Mouse (Mus musculus) forebrain, postnatal 0 days (tissue): ENCODE measurements around the gene Exoc4. TPM values are rescaled to one million over a fixed set of nuclear protein-coding genes. Genes with fewer than 3 reads are reported as not detected.

Experiments used
- ATAC-seq: fragments of 200-750 bp; cut with Nextera tagmentation; 2 replicates; pipeline ENCODE4 v1.8.0; 2017; ENCODE audit warnings: mild to moderate bottlenecking, moderate library complexity
- DNase-seq: peaks from one replicate; pipeline ENCODE4 v3.0.0-alpha.2; 2015
- H3K27ac ChIP-seq: fragments of 300-500 bp; sonication (generic); 2 replicates; pipeline ENCODE4 v1.5.1; 2014; ENCODE audit warnings: low read depth, mild to moderate bottlenecking, antibody characterized with exemption, low read length, moderate library complexity, mixed read lengths
- H3K27me3 ChIP-seq: fragments of 300-500 bp; sonication (generic); 2 replicates; pipeline ENCODE4 v1.6.1; 2014; ENCODE audit warnings: mild to moderate bottlenecking, low read length, mixed read lengths; ENCODE audit not compliant: insufficient read depth
- H3K36me3 ChIP-seq: fragments of 300-500 bp; sonication (generic); 2 replicates; pipeline ENCODE4 v1.6.1; 2014; ENCODE audit warnings: mild to moderate bottlenecking, moderate library complexity; ENCODE audit not compliant: insufficient read depth
- H3K4me1 ChIP-seq: fragments of 300-500 bp; sonication (generic); 2 replicates; pipeline ENCODE4 v1.6.1; 2014; ENCODE audit warnings: antibody characterized with exemption; ENCODE audit not compliant: insufficient read depth
- H3K4me2 ChIP-seq: fragments of 300-500 bp; sonication (generic); 2 replicates; pipeline ENCODE4 v1.6.1; 2014; ENCODE audit warnings: low read depth, mild to moderate bottlenecking, moderate library complexity
- H3K4me3 ChIP-seq: fragments of 300-500 bp; sonication (generic); 2 replicates; pipeline ENCODE4 v1.5.1; 2014; ENCODE audit warnings: low read depth, low read length, mixed read lengths
- H3K9ac ChIP-seq: fragments of 300-500 bp; sonication (generic); 2 replicates; pipeline ENCODE4 v1.6.1; 2014; ENCODE audit warnings: mild to moderate bottlenecking
- H3K9me3 ChIP-seq: fragments of 300-500 bp; sonication (generic); 2 replicates; pipeline ENCODE4 v1.6.1; 2016; ENCODE audit warnings: low read length
- CTCF ChIP-seq: sonication (generic); IDR thresholded peaks from 2 replicates; pipeline ENCODE4 v1.5.1; 2016; ENCODE audit warnings: antibody characterized with exemption, control low read depth, low read depth
- WGBS: fragments of 180-500 bp; shearing (Covaris S2); extraction: QIAGEN DNeasy Blood & Tissue Kit; methylation state at CpG from one replicate; pipeline ENCODE4 v1.1.7; 2014; 5-methylcytosine and 5-hydroxymethylcytosine counted together
- polyA plus RNA-seq: library from polyadenylated mRNA; unstranded; fragments of >200 nt; fragmentation: Nextera tagmentation; extraction: Ambion mirVana; gene quantifications from 2 replicates; pipeline ENCODE4 v1.2.1, GENCODE M21; 2015
- total RNA-seq: library from RNA; depleted of rRNA; stranded (reverse); fragments of >200 nt; gene quantifications from 2 replicates; pipeline ENCODE4 v1.2.3, GENCODE M21; 2014

Gene Exoc4
- total and polyA plus RNA-seq, 2 experiments from 2014 or later = 29.0 to 90.9 TPM

- H3K4me1 ChIP-seq = no peaks in the 10 kb centered on the region
- H3K4me3 ChIP-seq = no peak overlapping the region
- H3K27ac ChIP-seq = no peak overlapping the region
- DNase-seq = no peak
- no peaks in the 10 kb centered on the region for H3K9me3 ChIP-seq
- ATAC-seq = no peak
- no peaks in the 10 kb centered on the region for H3K36me3 ChIP-seq
- H3K27me3 ChIP-seq = no peaks in the 10 kb centered on the region
- H3K9ac ChIP-seq = no peak overlapping the region
- no peak for TF ChIP-seq CTCF
- no peak overlapping the region for H3K4me2 ChIP-seq
These were observed 176.1 kb downstream of the Exoc4 start for GRCm38 (mm10) chr6:33425007-33425406.

GRCm38 (mm10) chr6:33431207-33431787 is 182.4 kb downstream of the Exoc4 start:
- DNase-seq = no peak
- 23% methylated on average over 4 of the region's 4 CpGs for WGBS
- ATAC-seq = no peak

GRCm38 (mm10) chr6:33440508-33440907 is 191.6 kb downstream of the Exoc4 start:
- ATAC-seq (no peak), DNase-seq (no peak)
- Histone ChIP-seq H3K4me1 (no peaks in the 10 kb centered on the region), H3K27ac (no peak overlapping the region), H3K36me3 (no peaks in the 10 kb centered on the region), H3K4me2 (no peak overlapping the region), H3K4me3 (no peak overlapping the region), H3K27me3 (no peaks in the 10 kb centered on the region), H3K9me3 (no peaks in the 10 kb centered on the region), H3K9ac (no peak overlapping the region)
- 41% methylated on average over 1 of the region's 1 CpGs for WGBS
- no peak for TF ChIP-seq CTCF

More at GRCm38 (mm10) chr6:33431207-33431787, 182.4 kb downstream of the Exoc4 start:
- no peak overlapping the region for H3K4me3 ChIP-seq
- H3K9ac ChIP-seq = no peak overlapping the region
- no peak overlapping the region for H3K27ac ChIP-seq
- H3K4me1 ChIP-seq = peaks cover 3% of the 10 kb centered on the region; the same call in 1 of the 2 replicates
- H3K9me3 ChIP-seq = no peaks in the 10 kb centered on the region
- H3K4me2 ChIP-seq = no peak overlapping the region
- no peak for TF ChIP-seq CTCF
- H3K27me3 ChIP-seq = no peaks in the 10 kb centered on the region
- H3K36me3 ChIP-seq = no peaks in the 10 kb centered on the region

- H3K27me3 ChIP-seq = no peaks in the 10 kb centered on the region
- DNase-seq = no peak
- H3K4me3 ChIP-seq = no peak overlapping the region
- no peak overlapping the region for H3K4me2 ChIP-seq
- ATAC-seq = 0 out of 2 replicates have a peak, but pooled peaks have one; percentile 16
- H3K27ac ChIP-seq = no peak overlapping the region; the same call in 1 of the 2 replicates
- no peak overlapping the region for H3K9ac ChIP-seq
- TF ChIP-seq CTCF = no peak
- 66% methylated on average over 2 of the region's 2 CpGs for WGBS
- no peaks in the 10 kb centered on the region for H3K9me3 ChIP-seq
- 0 out of 2 replicates have a peak, but pooled peaks cover 5% of the 10 kb centered on the region for H3K4me1 ChIP-seq
- no peaks in the 10 kb centered on the region for H3K36me3 ChIP-seq
These were observed 204.9 kb downstream of the Exoc4 start for GRCm38 (mm10) chr6:33453810-33454209.

GRCm38 (mm10) chr6:33454354-33454753 is 205.5 kb downstream of the Exoc4 start:
- Histone ChIP-seq H3K4me3 (no peak overlapping the region), H3K9ac (no peak overlapping the region), H3K36me3 (no peaks in the 10 kb centered on the region), H3K27ac (no peak overlapping the region; the same call in 1 of the 2 replicates), H3K4me1 (0 out of 2 replicates have a peak, but pooled peaks cover 5% of the 10 kb centered on the region), H3K4me2 (no peak overlapping the region), H3K9me3 (no peaks in the 10 kb centered on the region), H3K27me3 (no peaks in the 10 kb centered on the region)
- ATAC-seq (peak; percentile 65; the same call in 1 of the 2 replicates), DNase-seq (no peak)
- 14% methylated on average over 2 of the region's 2 CpGs for WGBS
- no peak for TF ChIP-seq CTCF

- peak; percentile 45 for DNase-seq
- H3K36me3 ChIP-seq = no peaks in the 10 kb centered on the region
- 0 out of 2 replicates have a peak, but pooled peaks cover 5% of the 10 kb centered on the region for H3K4me1 ChIP-seq
- TF ChIP-seq CTCF = no peak
- no peak overlapping the region for H3K27ac ChIP-seq
- ATAC-seq = peak; percentile 62
- no peak overlapping the region for H3K4me2 ChIP-seq
- H3K9me3 ChIP-seq = no peaks in the 10 kb centered on the region
- no peak overlapping the region for H3K4me3 ChIP-seq
- H3K9ac ChIP-seq = no peak overlapping the region
- WGBS = 46% methylated on average over 1 of the region's 1 CpGs
- no peaks in the 10 kb centered on the region for H3K27me3 ChIP-seq
These were observed 206.4 kb downstream of the Exoc4 start for GRCm38 (mm10) chr6:33455238-33455637.

GRCm38 (mm10) chr6:33464862-33465261 is 216.0 kb downstream of the Exoc4 start:
- H3K36me3 ChIP-seq = no peaks in the 10 kb centered on the region
- H3K9ac ChIP-seq = no peak overlapping the region
- H3K4me2 ChIP-seq = no peak overlapping the region
- WGBS = 36% methylated on average over 3 of the region's 3 CpGs
- H3K9me3 ChIP-seq = no peaks in the 10 kb centered on the region
- H3K27me3 ChIP-seq = no peaks in the 10 kb centered on the region
- H3K27ac ChIP-seq = no peak overlapping the region
- H3K4me1 ChIP-seq = no peaks in the 10 kb centered on the region
- ATAC-seq = no peak
- TF ChIP-seq CTCF = no peak
- no peak for DNase-seq
- H3K4me3 ChIP-seq = no peak overlapping the region
